Comparison of ENCODE assay signal across 21 mouse cellular contexts in genomic region chr2:10307376-10307775, GRCm38 (mm10).
A peak's percentile ranks its signal among the peaks of the same experiment; 100 is the strongest.
DNase-seq lines count a peak whose midpoint lies in the region; ATAC-seq lines count a peak whose summit lies in the region.
"Had no signal": no experiment of that assay in that cellular context is flagged by ENCODE, and none has a peak within 500 bp of the region (broad histone marks: within the 10 kb centered on the region; RNA-seq: fewer than 3 reads in every experiment).

No protein-coding gene starts in this region.

- no peaks in the 10 kb centered on the region for H3K9me3 ChIP-seq in heart, embryonic 11.5 days (replicated peaks; ENCODE audit: control insufficient read depth, low read length)
- H3K9me3 ChIP-seq in liver, embryonic 11.5 days (ENCODE audit: control insufficient read depth, low read length) = no peaks in the 10 kb centered on the region
- H3K9me3 ChIP-seq in midbrain, embryonic 16.5 days (replicated peaks; ENCODE audit: control insufficient read depth, low read length, poor library complexity, severe bottlenecking) = no peaks in the 10 kb centered on the region
- H3K9me3 ChIP-seq: embryonic facial prominence, embryonic 10.5 days; heart, embryonic 13.5 days; hindbrain, embryonic 15.5 days; kidney, embryonic 15.5 days; midbrain, embryonic 12.5 days; neural tube, embryonic 13.5 days had no signal

- no peak for ATAC-seq in heart, embryonic 11.5 days (replicated peaks; ENCODE audit: insufficient number of reproducible peaks, low FRiP score, low TSS enrichment)
- ATAC-seq in liver, embryonic 11.5 days (replicated peaks; ENCODE audit: low FRiP score) = peak; percentile 89
- peak; percentile 73 for ATAC-seq in megakaryocyte progenitor cell, adult 5-6 weeks (replicated peaks; ENCODE audit: poor library complexity)
- no peak for ATAC-seq in midbrain, embryonic 16.5 days
- ATAC-seq: forebrain, embryonic 14.5 days; intestine, postnatal 0 days had no signal

- WGBS in heart, embryonic 11.5 days (ENCODE audit: insufficient replicate concordance) = 59% methylated on average over 4 of the region's 4 CpGs
- 27% methylated on average over 4 of the region's 4 CpGs for WGBS in liver, embryonic 11.5 days
- 75% methylated on average over 4 of the region's 4 CpGs for WGBS in midbrain, embryonic 16.5 days

- no peak for DNase-seq in heart, adult 18-20 months
- DNase-seq in c-Kit-positive CD71-positive TER-119-negative erythroid progenitor cells, embryonic 14.5 days (ENCODE audit: low read depth) = peak; percentile 56
- DNase-seq in liver, embryonic 11.5 days (ENCODE audit: low spot score) = no peak
- DNase-seq in retina, embryonic 14.5 days (ENCODE audit: low spot score) = no peak
- DNase-seq in lung, postnatal 10 days = no peak
- DNase-seq: adrenal gland, postnatal 14 days; cerebellum, adult 2 months; gastrocnemius, postnatal 25 days; lung, embryonic 14.5 days had no signal

- H3K27ac ChIP-seq in heart, embryonic 11.5 days (ENCODE audit: low read depth, low read length) = no peak overlapping the region
- H3K27ac ChIP-seq in liver, embryonic 11.5 days (ENCODE audit: low read depth, low read length) = no peak overlapping the region
- H3K27ac ChIP-seq in midbrain, embryonic 16.5 days (ENCODE audit: low read length) = no peak overlapping the region
- H3K27ac ChIP-seq: embryonic facial prominence, embryonic 10.5 days; heart, embryonic 13.5 days; hindbrain, embryonic 15.5 days; kidney, embryonic 15.5 days; macrophage; midbrain, embryonic 12.5 days; neural tube, embryonic 13.5 days had no signal

- no peaks in the 10 kb centered on the region for H3K36me3 ChIP-seq in heart, embryonic 11.5 days (ENCODE audit: control insufficient read depth, insufficient read depth, low read length)
- H3K36me3 ChIP-seq in liver, embryonic 11.5 days (ENCODE audit: control insufficient read depth, insufficient read depth, low read length) = no peaks in the 10 kb centered on the region
- no peaks in the 10 kb centered on the region for H3K36me3 ChIP-seq in midbrain, embryonic 16.5 days (ENCODE audit: control insufficient read depth, insufficient read depth, low read length)
- H3K36me3 ChIP-seq: embryonic facial prominence, embryonic 10.5 days; heart, embryonic 13.5 days; hindbrain, embryonic 15.5 days; kidney, embryonic 15.5 days; midbrain, embryonic 12.5 days; neural tube, embryonic 13.5 days had no signal

- H3K4me3 ChIP-seq in heart, embryonic 11.5 days (ENCODE audit: low read depth, low read length) = no peak overlapping the region
- H3K4me3 ChIP-seq in liver, embryonic 11.5 days (ENCODE audit: low read depth, low read length) = peak overlapping the region; percentile 20
- no peak overlapping the region for H3K4me3 ChIP-seq in midbrain, embryonic 16.5 days (ENCODE audit: low read depth, low read length)
- H3K4me3 ChIP-seq: embryonic facial prominence, embryonic 10.5 days; heart, embryonic 13.5 days; hindbrain, embryonic 15.5 days; kidney, embryonic 15.5 days; midbrain, embryonic 12.5 days; neural tube, embryonic 13.5 days had no signal

- H3K9ac ChIP-seq in heart, embryonic 11.5 days (ENCODE audit: low read depth, low read length) = no peak overlapping the region
- no peak overlapping the region for H3K9ac ChIP-seq in liver, embryonic 11.5 days (ENCODE audit: low read depth, low read length)
- H3K9ac ChIP-seq in midbrain, embryonic 16.5 days (ENCODE audit: low read depth, low read length) = no peak overlapping the region
- H3K9ac ChIP-seq: heart, embryonic 13.5 days; hindbrain, embryonic 15.5 days; kidney, embryonic 15.5 days; lung, embryonic 14.5 days; midbrain, embryonic 12.5 days; neural tube, embryonic 13.5 days had no signal

- peak overlapping the region; percentile 19; the same call in 1 of the 2 replicates for H3K4me2 ChIP-seq in heart, embryonic 11.5 days
- H3K4me2 ChIP-seq in liver, embryonic 11.5 days = peak overlapping the region; percentile 58
- H3K4me2 ChIP-seq in midbrain, embryonic 16.5 days (ENCODE audit: low read length) = no peak overlapping the region
- H3K4me2 ChIP-seq: heart, embryonic 13.5 days; hindbrain, embryonic 15.5 days; kidney, embryonic 15.5 days; lung, embryonic 14.5 days; midbrain, embryonic 12.5 days; neural tube, embryonic 13.5 days had no signal

- no peaks in the 10 kb centered on the region for H3K27me3 ChIP-seq in heart, embryonic 11.5 days (ENCODE audit: control insufficient read depth, insufficient read depth, low read length)
- H3K27me3 ChIP-seq in liver, embryonic 11.5 days (replicated peaks; ENCODE audit: control insufficient read depth, insufficient read depth, low read length) = no peaks in the 10 kb centered on the region
- no peaks in the 10 kb centered on the region for H3K27me3 ChIP-seq in midbrain, embryonic 16.5 days (ENCODE audit: control insufficient read depth, insufficient read depth, low read depth, low read length)
- H3K27me3 ChIP-seq: hindbrain, embryonic 15.5 days; neural tube, embryonic 13.5 days had no signal

- H3K4me1 ChIP-seq in heart, embryonic 11.5 days (ENCODE audit: control insufficient read depth, insufficient read depth, low read length) = no peaks in the 10 kb centered on the region
- peaks cover 2% of the 10 kb centered on the region; the same call in 1 of the 2 replicates for H3K4me1 ChIP-seq in liver, embryonic 11.5 days (replicated peaks; ENCODE audit: control insufficient read depth, insufficient read depth, low read length)
- H3K4me1 ChIP-seq in midbrain, embryonic 16.5 days (ENCODE audit: control insufficient read depth, insufficient read depth, low read length) = no peaks in the 10 kb centered on the region
- H3K4me1 ChIP-seq: embryonic facial prominence, embryonic 10.5 days; heart, embryonic 13.5 days; hindbrain, embryonic 15.5 days; kidney, embryonic 15.5 days; midbrain, embryonic 12.5 days; neural tube, embryonic 13.5 days had no signal

Comparison
In these comparisons a context has a peak if more than half of its experiments do, and no peak if none do; other contexts are left out.
1. ATAC-seq: peak in liver, embryonic 11.5 days (single experiment) and megakaryocyte progenitor cell, adult 5-6 weeks (single experiment); none in heart, embryonic 11.5 days (single experiment) and midbrain, embryonic 16.5 days (single experiment).